Mouse (Mus musculus) left cerebral cortex, adult 2 months (tissue): Measurements from ENCODE around the gene Vps52. TPM values are rescaled to one million over a fixed set of nuclear protein-coding genes. Genes with fewer than 3 reads are reported as not detected.
"Not testable (repeated sequence)": the region's sequence is repeated elsewhere in the genome, so short reads cannot be mapped to it uniquely, and the experiment has no call there.

Experiments used
- DNase-seq, 2 experiments: peaks; one replicate each; pipeline ENCODE4 v3.0.0; 2021 to 2022; ENCODE audit warnings: low spot score in 2 of 2, mixed read lengths in 1 of 2; ENCODE audit errors: extremely low spot score in 1 of 2
- H3K27ac ChIP-seq: fragments of 200-600 bp; 2 replicates; pipeline ENCODE4 v1.8.1; 2022
- H3K4me3 ChIP-seq: fragments of 200-600 bp; 2 replicates; pipeline ENCODE4 v1.8.1; 2022
- CTCF ChIP-seq: fragments of 200-600 bp; IDR thresholded peaks from 2 replicates; pipeline ENCODE4 v1.8.1; 2022; ENCODE audit warnings: antibody characterized with exemption, mild to moderate bottlenecking, moderate library complexity
- intact Hi-C: fragments of 180-260 bp; cut with DNase I; formaldehyde crosslinking; loops from one replicate; pipeline ENCODE4 v1.15.1; 2025
- total RNA-seq, 2 experiments: library from RNA; stranded (reverse); gene quantifications; 2 replicates each; pipeline ENCODE4 v1.2.3; 2021

The Vps52 gene
- total RNA-seq, 2 experiments from 2014 or later = 74.6 to 82.7 TPM

GRCm38 (mm10) chr17:33950131-33950625 lies 5.4 kb upstream of the Vps52 start:
- Histone ChIP-seq H3K27ac (peak overlapping the region; percentile 93), H3K4me3 (peak overlapping the region; percentile 66)
- intact Hi-C loops = no loop called here
- no peak for TF ChIP-seq CTCF
- DNase-seq = no peak

GRCm38 (mm10) chr17:33951021-33951946 lies 4.3 kb upstream of the Vps52 start, which contains the start of gene B3galt4:
Gene B3galt4 (minus strand): TSS chr17:33951488.
- DNase-seq = peak; percentile 77
- H3K4me3 ChIP-seq = peak within 1 kb of the TSS; percentile 66
- peak within 1 kb of the TSS; percentile 93 for H3K27ac ChIP-seq
- no peak for TF ChIP-seq CTCF
- intact Hi-C loops = loop anchor here (1.0 kb wide), 1 partner anchor 11 kb away; the partner anchor contains the start of genes Pfdn6 and Wdr46

- H3K27ac ChIP-seq, DNase-seq, intact Hi-C loops, H3K4me3 ChIP-seq: not testable (repeated sequence)
Observed at GRCm38 (mm10) chr17:33952015-33952414, 3.6 kb upstream of the Vps52 start.

GRCm38 (mm10) chr17:33952879-33953278 lies 2.7 kb upstream of the Vps52 start:
- intact Hi-C loops = no loop called here
- DNase-seq = no peak
- no peak overlapping the region for H3K27ac ChIP-seq
- TF ChIP-seq CTCF = no peak
- H3K4me3 ChIP-seq = no peak overlapping the region

GRCm38 (mm10) chr17:33953310-33953709 lies 2.3 kb upstream of the Vps52 start:
- no peak overlapping the region for H3K4me3 ChIP-seq
- intact Hi-C loops = no loop called here
- DNase-seq = no peak

GRCm38 (mm10) chr17:33953961-33954565 lies 1.5 kb upstream of the Vps52 start:
- Histone ChIP-seq H3K4me3 (peak overlapping the region; percentile 66), H3K27ac (no peak overlapping the region)
- intact Hi-C loops = no loop called here
- DNase-seq = no peak
- no peak for TF ChIP-seq CTCF

More at GRCm38 (mm10) chr17:33953310-33953709, 2.3 kb upstream of the Vps52 start:
- H3K27ac ChIP-seq = no peak overlapping the region
- TF ChIP-seq CTCF = no peak

GRCm38 (mm10) chr17:33954646-33955554 lies 712 bp upstream of the Vps52 start:
- peak in 1 of 2 experiments; percentile 33 for DNase-seq

GRCm38 (mm10) chr17:33956336-33956735 lies 724 bp downstream of the Vps52 start:
- no peak for TF ChIP-seq CTCF
- no peak for DNase-seq
- intact Hi-C loops = no loop called here
- Histone ChIP-seq H3K4me3 (peak overlapping the region; percentile 66), H3K27ac (peak overlapping the region; percentile 94)

More at GRCm38 (mm10) chr17:33954646-33955554, 712 bp upstream of the Vps52 start:
- peak overlapping the region; percentile 66 for H3K4me3 ChIP-seq
- H3K27ac ChIP-seq = peak overlapping the region; percentile 89
- no peak for TF ChIP-seq CTCF
- intact Hi-C loops = loop anchor here (1.0 kb wide), 1 partner anchor 15 kb away; the partner anchor contains the start of genes Pfdn6 and Wdr46

- no peak overlapping the region for H3K27ac ChIP-seq
- intact Hi-C loops = no loop called here
Observed at GRCm38 (mm10) chr17:33957493-33957892, 1.9 kb downstream of the Vps52 start.

GRCm38 (mm10) chr17:33958451-33958850 lies 2.8 kb downstream of the Vps52 start:
- H3K27ac ChIP-seq = no peak overlapping the region
- intact Hi-C loops = no loop called here
- TF ChIP-seq CTCF = no peak
- peak in 1 of 2 experiments; percentile 7 for DNase-seq
- no peak overlapping the region for H3K4me3 ChIP-seq

More at GRCm38 (mm10) chr17:33957493-33957892, 1.9 kb downstream of the Vps52 start:
- TF ChIP-seq CTCF = no peak
- DNase-seq = no peak
- no peak overlapping the region for H3K4me3 ChIP-seq

- no peak overlapping the region for H3K27ac ChIP-seq
- H3K4me3 ChIP-seq = no peak overlapping the region
- TF ChIP-seq CTCF = no peak
- intact Hi-C loops = loop anchor here (1.0 kb wide), 1 partner anchor 62 kb away; no protein-coding TSS in a partner anchor
- peak in 1 of 2 experiments; percentile 15 for DNase-seq
Observed at GRCm38 (mm10) chr17:33959135-33959534, 3.5 kb downstream of the Vps52 start.
